Comparison of ENCODE assay signal across 34 mouse cellular contexts in the genomic region with DNA sequence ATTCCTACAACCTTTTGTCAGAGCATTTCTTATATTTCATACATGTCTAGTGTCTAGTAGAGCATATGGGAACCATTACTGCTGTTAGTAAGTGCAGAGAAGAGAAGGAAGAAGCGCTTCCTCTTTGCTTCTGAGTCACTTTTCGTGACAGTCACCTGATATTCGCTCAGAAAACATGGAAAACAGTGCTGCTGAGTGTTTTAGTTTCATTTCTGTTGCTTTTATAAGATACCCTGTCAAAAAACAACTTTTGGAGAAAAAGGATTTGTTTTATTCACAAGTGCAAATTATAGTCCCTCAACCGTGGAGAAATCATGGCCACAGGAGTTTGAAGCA. TPM values are rescaled to one million over a fixed set of nuclear protein-coding genes. Genes with fewer than 3 reads are reported as not detected.
DNase-seq lines count a peak whose midpoint lies in the region; ATAC-seq and TF ChIP-seq lines count a peak whose summit lies in the region.
"Had no signal": no experiment of that assay in that cellular context is flagged by ENCODE, and none has a peak within 500 bp of the region (broad histone marks: within the 10 kb centered on the region; RNA-seq: fewer than 3 reads in every experiment).

No protein-coding gene starts in this region.

- no peaks in the 10 kb centered on the region for H3K36me3 ChIP-seq in midbrain, postnatal 0 days (ENCODE audit: insufficient read depth, low read length)
- H3K36me3 ChIP-seq: embryonic facial prominence, embryonic 13.5 days; G1E; heart, embryonic 13.5 days; hindbrain, embryonic 12.5 days; kidney, embryonic 15.5 days; midbrain, embryonic 10.5 days; neural tube, embryonic 15.5 days had no signal

- H3K27me3 ChIP-seq in midbrain, postnatal 0 days (ENCODE audit: insufficient read depth, low read length) = no peaks in the 10 kb centered on the region
- H3K27me3 ChIP-seq: embryonic facial prominence, embryonic 13.5 days; forebrain, embryonic 13.5 days; heart, embryonic 13.5 days; hindbrain, embryonic 12.5 days; kidney, embryonic 15.5 days; neural tube, embryonic 15.5 days had no signal

- peak; percentile 39; the same call in 1 of the 2 replicates for ATAC-seq in neutrophil, adult 5-6 weeks (ENCODE audit: extremely low read depth, insufficient number of reproducible peaks, low FRiP score, poor library complexity, severe bottlenecking)
- no peak for ATAC-seq in midbrain, postnatal 0 days (ENCODE audit: low FRiP score)
- ATAC-seq: forebrain, embryonic 13.5 days; intestine, postnatal 0 days; midbrain, embryonic 16.5 days had no signal

- whole genome bisulfite sequencing in midbrain, postnatal 0 days = 85% methylated on average over 4 of the region's 4 CpGs

- no peak overlapping the region for H3K9ac ChIP-seq in midbrain, postnatal 0 days (replicated peaks; ENCODE audit: low read length, poor library complexity, severe bottlenecking)
- H3K9ac ChIP-seq: embryonic facial prominence, embryonic 13.5 days; forebrain, embryonic 13.5 days; heart, embryonic 13.5 days; hindbrain, embryonic 12.5 days; kidney, embryonic 15.5 days; neural tube, embryonic 15.5 days had no signal

- peak overlapping the region; percentile 9; the same call in 1 of the 2 replicates for H3K27ac ChIP-seq in embryonic fibroblast, embryonic 13.5 days (ENCODE audit: insufficient read depth, low read length)
- H3K27ac ChIP-seq in midbrain, postnatal 0 days (ENCODE audit: low read depth, low read length) = no peak overlapping the region
- H3K27ac ChIP-seq: embryonic facial prominence, embryonic 13.5 days; forebrain, embryonic 13.5 days; heart, adult 2 months; heart, embryonic 13.5 days; hindbrain, embryonic 12.5 days; kidney, embryonic 15.5 days; left cerebral cortex, adult 2 months; midbrain, embryonic 10.5 days; neural tube, embryonic 15.5 days; stomach, postnatal 0 days had no signal

- no peaks in the 10 kb centered on the region for H3K9me3 ChIP-seq in midbrain, postnatal 0 days (ENCODE audit: low read length)
- H3K9me3 ChIP-seq: embryonic facial prominence, embryonic 13.5 days; forebrain, embryonic 13.5 days; G1E; heart, embryonic 13.5 days; hindbrain, embryonic 12.5 days; kidney, embryonic 15.5 days; midbrain, embryonic 10.5 days; neural tube, embryonic 15.5 days had no signal

- TF ChIP-seq POLR2A in embryonic fibroblast, embryonic 13.5 days (IDR thresholded peaks at IDR 0.05; ENCODE audit: low read depth, low read length) = no peak

- no peak overlapping the region for H3K4me3 ChIP-seq in embryonic fibroblast, embryonic 13.5 days (ENCODE audit: insufficient read depth, low read length)
- no peak overlapping the region for H3K4me3 ChIP-seq in midbrain, postnatal 0 days (ENCODE audit: low read depth, low read length)
- H3K4me3 ChIP-seq: embryonic facial prominence, embryonic 13.5 days; forebrain, embryonic 13.5 days; heart, adult 2 months; heart, embryonic 13.5 days; hindbrain, embryonic 12.5 days; kidney, embryonic 15.5 days; left cerebral cortex, adult 2 months; midbrain, embryonic 10.5 days; neural tube, embryonic 15.5 days had no signal

- TF ChIP-seq CTCF in embryonic fibroblast, embryonic 13.5 days (IDR thresholded peaks at IDR 0.05; ENCODE audit: borderline replicate concordance, insufficient read depth, low read length) = no peak
- TF ChIP-seq CTCF in midbrain, postnatal 0 days (IDR thresholded peaks at IDR 0.05) = no peak

- no peak overlapping the region for H3K4me2 ChIP-seq in midbrain, postnatal 0 days (ENCODE audit: low read depth, low read length, poor library complexity, severe bottlenecking)
- H3K4me2 ChIP-seq: embryonic facial prominence, embryonic 13.5 days; forebrain, embryonic 13.5 days; heart, embryonic 13.5 days; hindbrain, embryonic 12.5 days; kidney, embryonic 15.5 days; neural tube, embryonic 15.5 days had no signal

- peaks cover 6% of the 10 kb centered on the region; the same call in 1 of the 2 replicates for H3K4me1 ChIP-seq in embryonic fibroblast, embryonic 13.5 days (ENCODE audit: control insufficient read depth, insufficient read depth, low read length)
- no peaks in the 10 kb centered on the region for H3K4me1 ChIP-seq in midbrain, postnatal 0 days (ENCODE audit: insufficient read depth, low read length)
- H3K4me1 ChIP-seq: embryonic facial prominence, embryonic 13.5 days; forebrain, embryonic 13.5 days; hindbrain, embryonic 12.5 days; kidney, embryonic 15.5 days; midbrain, embryonic 10.5 days; neural tube, embryonic 15.5 days had no signal

- DNase-seq in layer of hippocampus, adult 9-11 months = peak; percentile 28
- no peak for DNase-seq in layer of hippocampus, adult 8-10 months (ENCODE audit: low spot score in 2 of 2)
- peak; percentile 80 for DNase-seq in A20 (ENCODE audit: low read depth, low spot score)
- DNase-seq in lung, postnatal 4 days = no peak
- no peak for DNase-seq in left cerebral cortex, adult 11 months (ENCODE audit: low spot score)
- no peak for DNase-seq in midbrain, postnatal 0 days (ENCODE audit: low spot score)
- DNase-seq: adrenal gland, adult 2 months; cerebellum, adult 18-20 months; cerebellum, postnatal 25 days; embryo, embryonic 11 days; gastrocnemius, postnatal 25 days; heart, adult 2 months; heart, postnatal 14 days; kidney, postnatal 36 days; left cerebral cortex, postnatal 4 days; liver; lung, adult 2 months; thymus, adult 2 months; thymus, postnatal 4 days had no signal

RNA-seq across cellular contexts. Expression of gene Tnfsf18, which starts 6.3 kb away (rescaled TPM):
- not detected for total RNA-seq in layer of hippocampus, adult 8-10 months (2022)
- 0.25 and 0.87 TPM in 2 replicates for polyA plus RNA-seq in embryonic fibroblast, embryonic 13.5 days (2011; ENCODE audit: insufficient read length, low read depth, missing spikeins)
- 0.61 TPM in 1 of 2 replicates, not detected in the other for total RNA-seq in neutrophil, adult 5-6 weeks (2017)
- total RNA-seq in midbrain, postnatal 0 days (2014; rRNA removed) = 0.14 TPM in 1 of 2 replicates, not detected in the other
- polyA plus RNA-seq in midbrain, postnatal 0 days (2015; fragmentation: Nextera tagmentation; extraction: Ambion mirVana) = not detected in 2 replicates
- total RNA-seq: adrenal gland, adult 2 months; adrenal gland, postnatal 4 days; G1E; gastrocnemius, postnatal 25 days; left cerebral cortex, adult 2 months; left cerebral cortex, postnatal 4 days had no signal
- polyA plus RNA-seq: adrenal gland, adult 2 months; embryonic facial prominence, embryonic 13.5 days; G1E; heart, adult 2 months; hindbrain, embryonic 12.5 days; intestine, postnatal 0 days; lung, adult 2 months; midbrain, embryonic 10.5 days; neural tube, embryonic 15.5 days; stomach, postnatal 0 days had no signal

Comparison
In these comparisons a context has a peak if more than half of its experiments do, and no peak if none do; other contexts are left out.
1. DNase-seq: peak in layer of hippocampus, adult 9-11 months (single experiment) and A20 (single experiment); none in layer of hippocampus, adult 8-10 months (0 of 2), lung, postnatal 4 days (0 of 2), left cerebral cortex, adult 11 months (single experiment) and midbrain, postnatal 0 days (single experiment).